31 mouse cellular contexts compared by ENCODE assay signal in genomic region chr1:93291591-93291990, GRCm38 (mm10).
"Had no signal": no experiment of that assay in that cellular context is flagged by ENCODE, and none has a peak within 500 bp of the region (broad histone marks: within the 10 kb centered on the region; RNA-seq: fewer than 3 reads in every experiment).

No protein-coding gene starts in this region.

- H3K4me3 ChIP-seq: left cerebral cortex, adult 2 months; limb, embryonic 10.5 days; limb, embryonic 12.5 days; limb, embryonic 13.5 days; limb, embryonic 15.5 days; liver, embryonic 12.5 days; liver, embryonic 13.5 days; liver, embryonic 15.5 days; lung, embryonic 15.5 days; midbrain, embryonic 10.5 days; midbrain, embryonic 12.5 days; midbrain, embryonic 13.5 days; midbrain, embryonic 15.5 days; myocyte; neural tube, embryonic 12.5 days had no signal

- H3K27ac ChIP-seq: left cerebral cortex, adult 2 months; limb, embryonic 10.5 days; limb, embryonic 12.5 days; limb, embryonic 13.5 days; limb, embryonic 15.5 days; liver, embryonic 12.5 days; liver, embryonic 13.5 days; liver, embryonic 14.5 days; liver, embryonic 15.5 days; lung, embryonic 15.5 days; macrophage; midbrain, embryonic 10.5 days; midbrain, embryonic 12.5 days; midbrain, embryonic 13.5 days; midbrain, embryonic 15.5 days; neural tube, embryonic 12.5 days had no signal

- H3K27me3 ChIP-seq: limb, embryonic 12.5 days; limb, embryonic 13.5 days; limb, embryonic 15.5 days; liver, embryonic 12.5 days; liver, embryonic 13.5 days; liver, embryonic 15.5 days; lung, embryonic 15.5 days; midbrain, embryonic 12.5 days; midbrain, embryonic 13.5 days; midbrain, embryonic 15.5 days; neural tube, embryonic 12.5 days had no signal

- H3K9me3 ChIP-seq: limb, embryonic 10.5 days; limb, embryonic 12.5 days; limb, embryonic 13.5 days; limb, embryonic 15.5 days; liver, embryonic 12.5 days; liver, embryonic 13.5 days; liver, embryonic 15.5 days; lung, embryonic 15.5 days; megakaryocyte, embryonic 14.5 days; midbrain, embryonic 10.5 days; midbrain, embryonic 12.5 days; midbrain, embryonic 13.5 days; midbrain, embryonic 15.5 days; neural tube, embryonic 12.5 days had no signal

- H3K9ac ChIP-seq: limb, embryonic 12.5 days; limb, embryonic 13.5 days; limb, embryonic 15.5 days; liver, embryonic 12.5 days; liver, embryonic 13.5 days; liver, embryonic 14.5 days; liver, embryonic 15.5 days; liver, postnatal 0 days; lung, embryonic 14.5 days; lung, embryonic 15.5 days; midbrain, embryonic 12.5 days; midbrain, embryonic 13.5 days; midbrain, embryonic 15.5 days; neural tube, embryonic 12.5 days had no signal

- H3K4me2 ChIP-seq: limb, embryonic 12.5 days; limb, embryonic 13.5 days; limb, embryonic 15.5 days; liver, embryonic 11.5 days; liver, embryonic 12.5 days; liver, embryonic 13.5 days; liver, embryonic 15.5 days; lung, embryonic 14.5 days; lung, embryonic 15.5 days; midbrain, embryonic 12.5 days; midbrain, embryonic 13.5 days; midbrain, embryonic 15.5 days; neural tube, embryonic 12.5 days had no signal

- H3K4me1 ChIP-seq: limb, embryonic 10.5 days; limb, embryonic 12.5 days; limb, embryonic 13.5 days; limb, embryonic 15.5 days; liver, embryonic 12.5 days; liver, embryonic 13.5 days; liver, embryonic 15.5 days; lung, embryonic 15.5 days; midbrain, embryonic 10.5 days; midbrain, embryonic 12.5 days; midbrain, embryonic 13.5 days; midbrain, embryonic 15.5 days; neural tube, embryonic 12.5 days had no signal

- DNase-seq: left cerebral cortex, postnatal 4 days; liver; liver, embryonic 13.5 days; liver, postnatal 0 days; lung, adult 18-20 months; lung, adult 2 months; lung, embryonic 14.5 days; lung, postnatal 10 days; lung, postnatal 14 days; lung, postnatal 36 days; lung, postnatal 4 days; midbrain, embryonic 14.5 days had no signal

- ATAC-seq: liver, embryonic 12.5 days; liver, postnatal 0 days; lung, postnatal 0 days; midbrain, embryonic 13.5 days; midbrain, embryonic 15.5 days had no signal
